Mouse (Mus musculus): ENCODE measurements around the gene Rpl38. TPM values are rescaled to one million over a fixed set of nuclear protein-coding genes. Genes with fewer than 3 reads are reported as not detected.

The Rpl38 gene
- polyA plus RNA-seq, 1 experiment from 2014 or later: 775 TPM

DNA sequence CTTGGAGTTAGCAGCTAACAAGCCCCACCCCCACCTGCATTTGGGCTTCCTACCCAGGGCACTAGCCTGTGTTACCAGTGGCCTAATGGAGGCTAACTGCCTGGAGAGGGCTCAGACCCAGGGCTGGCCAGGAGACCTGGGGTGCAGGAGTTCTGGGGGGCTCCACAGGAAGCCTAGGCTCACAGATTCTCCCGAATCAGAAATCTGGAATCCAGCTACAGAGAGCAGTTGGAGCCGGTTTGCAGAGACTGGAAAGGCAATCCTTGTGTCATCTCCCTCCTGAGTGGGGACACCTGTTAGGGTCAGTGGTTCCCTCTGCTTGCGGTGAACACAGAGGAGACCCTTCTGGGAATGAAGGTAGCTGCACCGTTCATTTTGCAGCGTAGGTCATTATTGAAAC is 12.7 kb downstream of the Rpl38 start:
- H3K4me2 ChIP-seq: no peak overlapping the region
- H3K4me3 ChIP-seq: no peak overlapping the region
- H3K9ac ChIP-seq: no peak overlapping the region
- no peaks in the 10 kb centered on the region for H3K9me3 ChIP-seq (replicated peaks)
- 0 out of 2 replicates have a peak overlapping the region, but pooled peaks have one; percentile 4 for H3K27ac ChIP-seq
- H3K27me3 ChIP-seq: peaks cover 4% of the 10 kb centered on the region; the same call in 1 of the 2 replicates
- H3K36me3 ChIP-seq: no peaks in the 10 kb centered on the region
- peaks cover 48% of the 10 kb centered on the region for H3K4me1 ChIP-seq (replicated peaks)
- WGBS: 70% methylated on average over 5 of the region's 5 CpGs
- ATAC-seq (replicated peaks; ENCODE audit: insufficient number of reproducible peaks, insufficient read depth, low FRiP score, low read depth): no peak

DNA sequence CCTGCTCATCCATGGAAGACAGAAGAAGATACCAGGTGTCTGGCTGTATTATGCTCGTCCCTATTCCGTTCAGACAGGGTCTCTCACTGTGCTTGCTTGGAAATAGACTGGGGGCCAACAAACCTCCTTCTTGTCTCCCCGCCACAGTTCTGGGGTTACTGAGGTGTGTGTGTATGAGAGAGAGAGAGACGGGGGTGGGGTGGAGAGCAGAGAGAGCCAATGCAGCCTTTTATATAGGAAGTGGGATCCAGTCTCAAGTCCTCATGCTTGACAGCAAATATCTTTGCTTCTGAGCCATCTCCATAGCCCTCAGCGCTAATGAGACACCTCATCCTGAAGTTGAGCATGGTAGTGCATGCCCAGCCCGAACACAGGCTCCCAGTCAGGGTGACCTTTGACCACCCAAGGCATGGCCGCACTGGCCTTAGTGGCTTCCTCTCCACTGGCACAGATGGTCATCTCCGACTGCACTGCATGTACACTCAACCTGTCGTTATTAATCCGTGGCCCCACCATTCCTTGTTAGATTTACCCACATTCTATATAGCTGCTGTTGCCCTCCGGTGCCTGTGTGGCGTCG is 14.1 kb downstream of the Rpl38 start:
- H3K36me3 ChIP-seq: no peaks in the 10 kb centered on the region
- 91% methylated on average over 13 of the region's 13 CpGs for WGBS
- ATAC-seq (replicated peaks; ENCODE audit: insufficient number of reproducible peaks, insufficient read depth, low FRiP score, low read depth): no peak

DNA sequence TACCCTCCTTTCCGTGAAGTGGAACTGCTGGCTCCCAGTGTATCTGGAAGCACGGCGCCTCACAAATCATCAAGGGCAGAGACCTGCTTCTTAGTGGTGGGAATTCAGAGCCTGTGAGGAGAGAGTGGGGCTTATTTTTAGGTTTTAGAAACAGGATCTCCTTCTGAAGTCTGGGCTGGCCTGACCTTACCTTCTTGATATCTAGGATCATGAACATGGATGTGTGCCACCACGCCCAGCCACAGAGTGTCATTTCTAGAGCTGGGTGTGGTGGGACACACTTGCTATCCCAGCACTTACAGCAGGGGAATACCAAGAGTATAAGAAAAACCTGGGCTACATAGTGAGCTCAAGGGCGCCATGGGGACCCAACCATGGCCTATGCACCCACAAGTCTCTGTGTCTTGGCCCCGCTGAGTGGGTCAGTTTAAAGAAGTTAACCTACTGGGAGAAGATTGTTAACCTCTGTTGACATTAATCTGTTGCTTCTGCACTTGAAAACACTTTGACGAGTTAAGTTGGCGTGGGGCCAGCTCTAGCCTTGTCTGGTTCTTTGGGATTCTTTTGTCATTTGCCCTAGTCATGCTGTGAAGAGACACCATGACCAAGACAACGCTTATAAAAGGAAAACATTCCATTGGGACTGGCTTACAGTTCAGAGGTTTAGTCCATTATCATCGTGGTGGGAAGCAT is 14.9 kb downstream of the Rpl38 start:
- no peak overlapping the region for H3K9ac ChIP-seq
- no peak overlapping the region for H3K27ac ChIP-seq
- H3K4me3 ChIP-seq: no peak overlapping the region
- H3K27me3 ChIP-seq: no peaks in the 10 kb centered on the region
- WGBS: 84% methylated on average over 10 of the region's 10 CpGs
- no peak overlapping the region for H3K4me2 ChIP-seq
- H3K9me3 ChIP-seq (replicated peaks): no peaks in the 10 kb centered on the region
- peaks cover 34% of the 10 kb centered on the region for H3K4me1 ChIP-seq (replicated peaks)
- no peak for ATAC-seq (replicated peaks; ENCODE audit: insufficient number of reproducible peaks, insufficient read depth, low FRiP score, low read depth)
- H3K36me3 ChIP-seq: no peaks in the 10 kb centered on the region

More for the DNA sequence above, 14.1 kb downstream of the Rpl38 start:
- Histone ChIP-seq H3K9me3 (replicated peaks) (no peaks in the 10 kb centered on the region), H3K27me3 (no peaks in the 10 kb centered on the region; the same call in 1 of the 2 replicates), H3K4me2 (no peak overlapping the region), H3K4me1 (replicated peaks) (peaks cover 34% of the 10 kb centered on the region), H3K4me3 (no peak overlapping the region), H3K27ac (no peak overlapping the region), H3K9ac (no peak overlapping the region)

DNA sequence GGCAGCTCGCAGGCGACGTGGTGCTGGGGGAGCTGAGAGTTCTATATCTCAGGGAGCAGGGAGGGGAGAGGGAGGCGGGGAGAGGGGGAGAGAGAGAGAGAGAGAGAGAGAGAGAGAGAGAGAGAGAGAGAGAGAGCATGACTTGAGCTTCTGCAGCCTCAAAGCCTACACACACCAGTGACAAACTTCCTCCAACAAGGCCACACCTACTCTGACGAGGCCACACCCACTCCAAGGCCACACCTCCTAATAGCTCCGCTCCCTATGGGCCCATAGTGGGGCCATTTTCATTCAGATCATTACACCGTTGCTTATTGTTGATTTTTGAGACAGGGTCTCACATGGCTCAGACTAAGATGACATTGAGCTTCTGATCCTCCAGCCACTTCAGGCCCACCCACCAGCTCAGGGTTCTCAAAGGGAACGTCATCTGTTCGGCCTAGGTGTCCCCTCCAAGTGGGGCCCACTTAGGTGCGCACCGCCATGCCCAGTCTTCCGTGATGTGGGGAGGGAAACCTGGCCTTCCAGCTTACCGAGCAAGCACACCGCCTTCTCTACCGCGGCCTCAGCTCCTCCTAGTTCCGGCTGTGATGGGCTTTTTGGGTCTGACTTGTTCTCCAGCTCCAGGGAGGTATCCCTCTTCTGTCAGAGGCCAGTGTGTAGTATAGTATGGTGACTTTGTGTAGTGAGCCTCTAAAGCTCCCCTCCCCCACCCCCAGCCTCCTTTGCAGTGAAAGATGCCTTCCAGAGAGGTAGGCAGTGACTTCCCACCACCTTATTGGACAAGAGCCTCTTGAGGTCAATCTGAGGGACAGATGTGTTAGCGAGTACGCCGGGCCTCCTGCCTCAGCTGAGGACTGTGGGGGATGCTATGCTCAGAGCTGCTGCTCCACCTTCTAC is 15.6 kb downstream of the Rpl38 start:
- H3K4me3 ChIP-seq: no peak overlapping the region
- no peaks in the 10 kb centered on the region for H3K9me3 ChIP-seq (replicated peaks)
- no peak overlapping the region for H3K9ac ChIP-seq
- H3K4me2 ChIP-seq: no peak overlapping the region
- H3K4me1 ChIP-seq (replicated peaks): peaks cover 34% of the 10 kb centered on the region
- 68% methylated on average over 20 of the region's 20 CpGs for WGBS
- no peak for ATAC-seq (replicated peaks; ENCODE audit: insufficient number of reproducible peaks, insufficient read depth, low FRiP score, low read depth)
- H3K27ac ChIP-seq: no peak overlapping the region
- no peaks in the 10 kb centered on the region for H3K27me3 ChIP-seq
- no peaks in the 10 kb centered on the region for H3K36me3 ChIP-seq

DNA sequence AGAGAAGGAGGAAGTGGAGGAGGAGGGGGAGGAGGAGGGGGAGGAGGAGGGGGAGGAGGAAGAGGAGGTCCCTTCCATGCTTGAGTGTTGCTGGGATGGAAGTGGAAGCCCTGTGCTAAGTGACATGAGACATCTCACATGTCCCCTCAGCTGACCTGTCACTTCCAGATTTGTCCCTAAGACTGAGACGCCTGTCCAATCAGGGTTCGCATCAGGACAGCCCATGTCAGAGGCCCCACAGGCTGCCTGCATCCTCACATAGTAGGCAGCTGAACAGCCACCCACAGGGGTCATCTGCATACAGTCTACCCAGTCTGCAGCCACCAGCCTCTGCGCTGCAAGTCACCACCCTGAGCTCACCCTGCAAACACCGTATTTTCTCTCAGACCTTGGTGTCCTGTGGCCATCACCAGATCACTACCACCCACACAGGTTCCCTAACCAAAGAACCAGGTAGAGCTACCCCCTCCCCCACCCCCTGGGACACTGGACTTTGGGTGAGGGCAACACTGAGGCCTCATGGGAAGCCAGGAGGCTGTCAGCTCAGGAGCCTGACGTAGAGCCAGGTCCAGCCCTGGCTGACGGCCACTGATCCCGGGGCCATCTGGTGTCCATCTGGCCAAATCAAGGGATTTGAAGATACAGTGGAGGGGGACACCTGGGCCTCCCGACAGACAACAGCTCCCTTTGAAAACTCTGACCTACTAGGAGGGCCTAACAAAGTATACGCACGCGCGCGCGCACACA is 16.5 kb downstream of the Rpl38 start:
- Histone ChIP-seq H3K9me3 (replicated peaks) (no peaks in the 10 kb centered on the region), H3K4me1 (replicated peaks) (peaks cover 25% of the 10 kb centered on the region), H3K4me3 (no peak overlapping the region), H3K36me3 (no peaks in the 10 kb centered on the region), H3K27me3 (no peaks in the 10 kb centered on the region), H3K9ac (no peak overlapping the region), H3K4me2 (no peak overlapping the region), H3K27ac (no peak overlapping the region)
- 64% methylated on average over 14 of the region's 14 CpGs for WGBS
- ATAC-seq (replicated peaks; ENCODE audit: insufficient number of reproducible peaks, insufficient read depth, low FRiP score, low read depth): no peak

DNA sequence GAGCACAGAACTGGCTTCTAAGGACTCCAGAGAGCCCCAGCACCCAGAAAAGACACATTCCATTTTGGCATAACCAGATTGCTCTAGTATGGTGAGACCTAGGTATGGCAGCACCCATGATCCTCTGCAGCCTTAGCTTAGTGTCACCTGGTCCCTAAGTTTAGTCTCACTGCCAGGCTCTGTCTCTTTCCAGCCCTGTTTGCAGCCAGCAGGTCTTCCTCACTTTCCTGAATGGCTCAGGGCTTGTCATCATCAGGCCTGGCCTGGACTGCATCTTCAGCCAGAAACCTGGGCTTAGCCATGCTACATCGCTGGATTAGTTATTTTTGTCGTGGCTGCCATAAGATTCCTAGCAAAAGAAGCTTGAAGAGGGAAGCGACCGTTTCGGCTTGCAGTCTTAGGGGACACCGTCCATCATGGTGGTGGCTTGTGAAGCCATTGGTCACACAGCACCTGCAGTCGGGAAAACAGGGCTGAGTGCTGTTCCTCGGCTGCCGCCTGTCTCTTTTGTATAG is 17.3 kb downstream of the Rpl38 start:
- no peak overlapping the region for H3K4me3 ChIP-seq
- H3K27ac ChIP-seq: no peak overlapping the region
- no peaks in the 10 kb centered on the region for H3K36me3 ChIP-seq
- no peaks in the 10 kb centered on the region for H3K9me3 ChIP-seq (replicated peaks)
- ATAC-seq (replicated peaks; ENCODE audit: insufficient number of reproducible peaks, insufficient read depth, low FRiP score, low read depth): no peak
- H3K27me3 ChIP-seq: no peaks in the 10 kb centered on the region
- H3K4me2 ChIP-seq: no peak overlapping the region
- no peak overlapping the region for H3K9ac ChIP-seq
- WGBS: 70% methylated on average over 9 of the region's 9 CpGs
- peaks cover 19% of the 10 kb centered on the region for H3K4me1 ChIP-seq (replicated peaks)

DNA sequence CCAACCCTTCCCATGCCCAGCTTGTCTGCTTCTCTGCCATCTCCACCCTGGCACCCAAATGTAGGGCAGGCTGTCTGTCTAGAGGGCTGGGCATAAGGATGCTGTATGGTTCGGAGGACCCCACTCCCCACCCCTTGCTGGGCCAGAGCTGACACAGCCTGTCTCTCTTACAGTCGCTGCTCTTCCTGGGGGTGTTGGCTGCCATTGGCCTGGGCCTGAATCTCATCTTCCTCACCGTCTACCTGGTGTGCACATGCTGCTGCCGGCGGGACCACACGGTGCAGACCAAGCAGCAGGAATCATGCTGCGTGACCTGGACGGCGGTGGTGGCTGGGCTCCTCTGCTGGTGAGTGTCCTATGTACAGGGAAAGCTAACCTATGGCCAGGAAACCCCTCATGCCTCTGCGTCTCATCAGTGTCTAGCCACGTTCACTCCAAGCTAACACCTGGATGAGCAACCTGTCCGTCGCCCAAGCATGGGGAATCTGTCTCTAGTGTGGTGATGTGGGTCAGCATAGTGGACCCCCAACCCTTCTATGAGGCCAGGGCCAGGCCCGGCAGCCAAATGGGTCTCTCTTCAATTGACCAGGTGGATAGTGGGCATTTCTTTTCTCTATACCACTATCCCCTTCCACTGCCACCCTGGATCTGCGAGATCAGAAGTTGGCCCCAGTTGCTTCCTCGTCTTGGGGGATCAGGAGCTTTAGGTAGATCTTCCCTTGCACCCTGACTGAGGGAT is 18.1 kb downstream of the Rpl38 start:
- no peak overlapping the region for H3K4me2 ChIP-seq
- WGBS: 92% methylated on average over 16 of the region's 16 CpGs
- no peak overlapping the region for H3K4me3 ChIP-seq
- no peak for ATAC-seq (replicated peaks; ENCODE audit: insufficient number of reproducible peaks, insufficient read depth, low FRiP score, low read depth)
- H3K36me3 ChIP-seq: no peaks in the 10 kb centered on the region
- H3K27ac ChIP-seq: no peak overlapping the region
- H3K9ac ChIP-seq: no peak overlapping the region
- H3K9me3 ChIP-seq (replicated peaks): no peaks in the 10 kb centered on the region
- H3K27me3 ChIP-seq: no peaks in the 10 kb centered on the region
- peaks cover 15% of the 10 kb centered on the region for H3K4me1 ChIP-seq (replicated peaks)

DNA sequence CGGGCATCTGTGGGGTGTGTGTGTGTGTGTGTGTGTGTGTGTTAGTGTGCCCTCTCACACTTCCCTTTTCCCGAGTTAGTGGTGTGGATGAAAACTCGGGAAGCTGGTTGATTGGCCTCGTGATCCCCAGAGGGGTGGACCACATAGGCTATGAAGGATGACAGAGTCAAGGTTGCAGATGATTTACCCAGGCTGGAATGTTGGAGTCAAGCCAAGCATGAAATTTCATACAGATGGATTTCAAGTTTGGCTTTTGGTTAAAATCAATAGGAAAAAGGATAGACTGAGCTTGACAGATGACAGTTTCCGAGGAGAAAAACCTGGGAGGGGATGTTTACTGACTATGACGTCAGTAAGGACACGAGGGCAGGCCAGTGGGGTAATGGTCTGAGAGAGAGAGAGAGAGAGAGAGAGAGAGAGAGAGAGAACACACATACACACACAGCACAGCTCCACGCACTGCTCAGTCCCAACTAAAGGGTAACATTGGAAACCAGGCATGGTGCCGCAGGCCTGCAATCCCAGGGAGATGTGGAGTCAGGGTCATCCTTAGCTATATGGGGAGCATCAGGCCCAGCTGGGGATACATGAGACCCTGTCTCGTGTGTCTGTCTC is 19.4 kb downstream of the Rpl38 start:
- no peak overlapping the region for H3K4me3 ChIP-seq
- ATAC-seq (replicated peaks; ENCODE audit: insufficient number of reproducible peaks, insufficient read depth, low FRiP score, low read depth): no peak

DNA sequence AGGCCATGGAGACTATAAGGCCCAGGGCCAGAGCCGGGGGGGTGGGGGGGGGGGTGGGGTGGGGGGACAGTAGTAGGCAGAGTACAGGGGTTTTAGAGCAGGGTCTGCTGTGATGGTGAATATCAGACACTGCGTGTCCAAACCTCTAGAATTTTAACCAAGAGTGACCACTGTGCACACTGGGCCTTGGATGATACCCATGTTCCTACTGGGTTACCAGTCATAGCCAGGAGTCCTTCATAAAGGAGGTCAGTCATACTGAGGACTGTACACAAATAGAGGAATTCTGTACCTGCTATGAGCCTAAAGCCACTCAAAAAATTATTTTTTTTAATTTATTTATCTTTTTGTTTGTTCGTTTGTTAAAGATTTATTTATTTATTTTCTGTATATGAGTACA is 20.4 kb downstream of the Rpl38 start:
- WGBS: 95% methylated on average over 2 of the region's 3 CpGs
- ATAC-seq (replicated peaks; ENCODE audit: insufficient number of reproducible peaks, insufficient read depth, low FRiP score, low read depth): no peak
- no peak overlapping the region for H3K4me3 ChIP-seq

More for the DNA sequence above, 19.4 kb downstream of the Rpl38 start:
- H3K27me3 ChIP-seq: no peaks in the 10 kb centered on the region
- 53% methylated on average over 10 of the region's 10 CpGs for WGBS
- no peak overlapping the region for H3K9ac ChIP-seq
- no peak overlapping the region for H3K27ac ChIP-seq
- no peaks in the 10 kb centered on the region for H3K36me3 ChIP-seq
- no peak overlapping the region for H3K4me2 ChIP-seq
- H3K9me3 ChIP-seq (replicated peaks): no peaks in the 10 kb centered on the region
- peaks cover 15% of the 10 kb centered on the region for H3K4me1 ChIP-seq (replicated peaks)

DNA sequence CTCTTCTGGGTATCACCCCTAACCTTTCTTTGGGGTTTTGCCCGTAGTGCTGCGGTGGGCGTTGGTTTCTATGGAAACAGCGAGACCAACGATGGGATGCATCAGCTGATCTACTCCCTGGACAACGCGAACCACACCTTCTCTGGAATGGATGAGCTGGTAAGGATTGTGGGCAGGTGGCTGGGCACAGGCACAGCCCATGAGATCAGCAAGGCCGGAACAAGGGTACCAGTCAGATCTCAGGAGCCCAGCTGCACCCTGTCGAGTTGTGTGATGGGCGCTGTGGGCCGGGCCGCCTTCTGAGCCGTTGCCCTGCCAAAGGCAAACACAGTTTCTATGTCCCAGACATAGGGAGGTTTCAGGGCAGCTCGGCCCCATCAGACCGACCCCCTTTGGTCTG is 21.9 kb downstream of the Rpl38 start:
- Histone ChIP-seq H3K27me3 (no peaks in the 10 kb centered on the region), H3K36me3 (no peaks in the 10 kb centered on the region), H3K27ac (no peak overlapping the region), H3K9me3 (replicated peaks) (no peaks in the 10 kb centered on the region), H3K4me1 (replicated peaks) (peaks cover 4% of the 10 kb centered on the region), H3K4me2 (no peak overlapping the region), H3K9ac (no peak overlapping the region), H3K4me3 (no peak overlapping the region)
- WGBS: 91% methylated on average over 15 of the region's 15 CpGs
- ATAC-seq (replicated peaks; ENCODE audit: insufficient number of reproducible peaks, insufficient read depth, low FRiP score, low read depth): no peak

More for the DNA sequence above, 20.4 kb downstream of the Rpl38 start:
- Histone ChIP-seq H3K36me3 (no peaks in the 10 kb centered on the region), H3K4me1 (replicated peaks) (peaks cover 15% of the 10 kb centered on the region), H3K27me3 (no peaks in the 10 kb centered on the region), H3K9me3 (replicated peaks) (no peaks in the 10 kb centered on the region), H3K4me2 (no peak overlapping the region), H3K27ac (no peak overlapping the region), H3K9ac (no peak overlapping the region)

All from heart, embryonic 15.5 days (tissue).